Mouse (Mus musculus) CH12.LX (cell line): ENCODE data around the gene Myo10. TPM values are rescaled to one million over a fixed set of nuclear protein-coding genes. Genes with fewer than 3 reads are reported as not detected.

Source experiments
- DNase-seq: peaks from one replicate; pipeline ENCODE4 v3.0.0-alpha.2; 2013; ENCODE audit errors: extremely low read depth
- H3K27ac ChIP-seq: 2 replicates; pipeline ENCODE4 v1.5.1; 2012; ENCODE audit warnings: low read depth, mild to moderate bottlenecking, control low read depth, moderate library complexity; ENCODE audit not compliant: insufficient read depth
- H3K27me3 ChIP-seq: replicated peaks from 2 replicates; pipeline ENCODE3; 2012; ENCODE audit warnings: inconsistent platforms
- H3K36me3 ChIP-seq, 2 experiments: replicated peaks in 1 of 2; 2 replicates each; pipeline versions ENCODE3 to v1.6.1; 2012; ENCODE audit warnings: inconsistent platforms in 1 of 2, low read length in 1 of 2, mild to moderate bottlenecking in 1 of 2, mixed read lengths in 1 of 2, moderate library complexity in 1 of 2; ENCODE audit not compliant: control insufficient read depth in 1 of 2, insufficient read depth in 1 of 2
- H3K4me1 ChIP-seq, 2 experiments: 2 replicates each; pipeline ENCODE4 v1.6.1; 2012; ENCODE audit warnings: inconsistent platforms in 1 of 2, moderate library complexity in 1 of 2; ENCODE audit not compliant: insufficient read depth in 2 of 2, control insufficient read depth in 1 of 2
- H3K4me2 ChIP-seq: 2 replicates; pipeline ENCODE4 v1.6.1; 2012; ENCODE audit warnings: low read depth, mild to moderate bottlenecking, control low read depth; ENCODE audit not compliant: poor library complexity, insufficient read depth, severe bottlenecking
- H3K4me3 ChIP-seq, 3 experiments: fragments of 150-350 bp in 1 of 3; sonication (generic) in 1 of 3; replicated peaks in 1 of 3; 2 replicates each; pipeline versions ENCODE3 to v1.5.1; 2011 to 2012; ENCODE audit warnings: low read depth in 2 of 3, low read length in 2 of 3, mild to moderate bottlenecking in 2 of 3, moderate library complexity in 2 of 3, control low read depth in 1 of 3, improper control_type of control experiment in 1 of 3, inconsistent platforms in 1 of 3, mixed read lengths in 1 of 3; ENCODE audit not compliant: poor library complexity in 1 of 3
- H3K79me2 ChIP-seq: replicated peaks from 2 replicates; pipeline ENCODE4 v1.6.1; 2012; ENCODE audit warnings: mild to moderate bottlenecking, moderate library complexity; ENCODE audit not compliant: control insufficient read depth, poor library complexity, insufficient read depth, severe bottlenecking; ENCODE audit errors: extremely low read depth
- H3K9ac ChIP-seq: 2 replicates; pipeline ENCODE4 v1.6.1; 2012; ENCODE audit warnings: low read depth, mild to moderate bottlenecking, control low read depth, moderate library complexity; ENCODE audit not compliant: insufficient read depth
- H3K9me3 ChIP-seq: replicated peaks from 2 replicates; pipeline ENCODE3; 2012; ENCODE audit warnings: low read length, inconsistent platforms, mixed read lengths
- BHLHE40 ChIP-seq: IDR thresholded peaks from 2 replicates; pipeline ENCODE4 v1.6.1; 2011; ENCODE audit warnings: mild to moderate bottlenecking, low read depth, low read length, improper control_type of control experiment
- CTCF ChIP-seq, 2 experiments: IDR thresholded peaks in 1 of 2; conservative IDR thresholded peaks in 1 of 2; 2 replicates each; pipeline ENCODE4 v1.5.1; 2011 to 2012; ENCODE audit warnings: low read depth in 2 of 2, low read length in 2 of 2, improper control_type of control experiment in 1 of 2, inconsistent platforms in 1 of 2, mild to moderate bottlenecking in 1 of 2, moderate library complexity in 1 of 2
- EP300 ChIP-seq: IDR thresholded peaks from 2 replicates; pipeline ENCODE4 v1.6.1; 2011; ENCODE audit warnings: low read length, improper control_type of control experiment
- KAT2A ChIP-seq: IDR thresholded peaks from 2 replicates; pipeline ENCODE4 v1.6.1; 2012; ENCODE audit warnings: low read length, improper control_type of control experiment, inconsistent platforms; ENCODE audit not compliant: insufficient replicate concordance
- MAZ ChIP-seq: IDR thresholded peaks from 2 replicates; pipeline ENCODE4 v1.6.1; 2012; ENCODE audit warnings: low read depth, mild to moderate bottlenecking, inconsistent platforms, low read length, improper control_type of control experiment, moderate library complexity
- MXI1 ChIP-seq: IDR thresholded peaks from 2 replicates; pipeline ENCODE4 v1.6.1; 2011; ENCODE audit warnings: mild to moderate bottlenecking, low read depth, low read length, improper control_type of control experiment
- PAX5 ChIP-seq: IDR thresholded peaks from 2 replicates; pipeline ENCODE4 v1.6.1; 2012; ENCODE audit warnings: low read length, inconsistent platforms, mixed read lengths
- POLR2A ChIP-seq: IDR thresholded peaks from 2 replicates; pipeline ENCODE4 v1.6.1; 2011; ENCODE audit warnings: low read depth, mild to moderate bottlenecking, improper control_type of control experiment, low read length
- RAD21 ChIP-seq: IDR thresholded peaks from 2 replicates; pipeline ENCODE4 v1.6.1; 2011; ENCODE audit warnings: low read depth, mild to moderate bottlenecking, low read length, improper control_type of control experiment, moderate library complexity
- UBTF ChIP-seq: IDR thresholded peaks from 2 replicates; pipeline ENCODE4 v1.6.1; 2012; ENCODE audit warnings: low read depth, mild to moderate bottlenecking, inconsistent platforms, low read length, improper control_type of control experiment, moderate library complexity
- USF1 ChIP-seq: IDR thresholded peaks from 2 replicates; pipeline ENCODE4 v1.6.1; 2014; ENCODE audit warnings: low read depth, mild to moderate bottlenecking, inconsistent platforms, low read length, improper control_type of control experiment
- ZC3H11A ChIP-seq: IDR thresholded peaks from 2 replicates; pipeline ENCODE4 v1.6.1; 2012; ENCODE audit warnings: low read depth, mild to moderate bottlenecking, inconsistent platforms, low read length, improper control_type of control experiment
- dilution Hi-C: fragments of 300-500 bp; cut with MboI; formaldehyde crosslinking; loops from 2 replicates; pipeline ENCODE4 v1.14.3; 2020; ENCODE audit warnings: low sequenced_read_pairs; ENCODE audit not compliant: extremely low pct_unique_long_range_greater_than_20kb, extremely low pct_ligation_motif_present
- in situ Hi-C: fragments of 300-500 bp; cut with MboI; formaldehyde crosslinking; loops from 3 replicates; pipeline ENCODE4 v1.14.3; 2019; ENCODE audit warnings: low sequenced_read_pairs, low pct_ligation_motif_present, low pct_unique_long_range_greater_than_20kb, mixed read lengths
- polyA plus RNA-seq: library from polyadenylated mRNA; unstranded; fragments of >175 nt; gene quantifications from 2 replicates; pipeline ENCODE4 v1.2.1, GENCODE M21; 2012; ENCODE audit warnings: low read depth; ENCODE audit not compliant: insufficient read length
- total RNA-seq, 2 experiments: library from RNA; depleted of rRNA; stranded (reverse); fragments of 300-350 nt in 1 of 2; fragments of >200 nt in 1 of 2; gene quantifications; 2 replicates each; pipeline ENCODE4 v1.2.3; 2012 to 2014

The Myo10 gene
- total and polyA plus RNA-seq, 3 experiments, result 6.4 to 13.6 (median 8.6) TPM

DNA sequence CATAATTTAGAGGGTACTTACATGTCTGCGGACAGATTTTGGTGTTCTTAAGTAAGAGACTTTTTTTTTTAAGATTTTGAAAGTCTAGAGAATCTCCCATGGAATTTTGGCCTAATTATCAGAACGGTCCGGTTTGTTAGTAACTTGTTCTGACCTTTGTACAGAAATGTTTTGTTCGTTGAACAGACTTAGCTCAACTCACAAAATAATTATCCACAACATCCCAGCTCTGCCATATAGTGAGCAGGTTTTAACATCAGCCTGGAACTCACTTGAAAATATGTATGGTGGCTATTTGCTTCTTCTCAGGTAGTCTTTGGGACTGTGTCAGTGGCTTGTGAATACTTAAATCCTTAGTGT, 68.4 kb downstream of the Myo10 start:
- DNase-seq, result no peak
- Histone ChIP-seq H3K4me3 (no peak overlapping the region), H3K27me3 (no peaks in the 10 kb centered on the region), H3K9me3 (no peaks in the 10 kb centered on the region), H3K79me2 (no peaks in the 10 kb centered on the region), H3K9ac (no peak overlapping the region), H3K4me2 (no peak overlapping the region), H3K27ac (no peak overlapping the region), H3K4me1 (peaks cover 0 to 2% of the 10 kb centered on the region in 2 experiments; a peak in 1 of 4 replicates), H3K36me3 (no peaks in the 10 kb centered on the region)
- TF ChIP-seq BHLHE40 (no peak), ZC3H11A (no peak), USF1 (no peak)
- in situ Hi-C loops, result no loop called here
- dilution Hi-C loops, result no loop called here

DNA sequence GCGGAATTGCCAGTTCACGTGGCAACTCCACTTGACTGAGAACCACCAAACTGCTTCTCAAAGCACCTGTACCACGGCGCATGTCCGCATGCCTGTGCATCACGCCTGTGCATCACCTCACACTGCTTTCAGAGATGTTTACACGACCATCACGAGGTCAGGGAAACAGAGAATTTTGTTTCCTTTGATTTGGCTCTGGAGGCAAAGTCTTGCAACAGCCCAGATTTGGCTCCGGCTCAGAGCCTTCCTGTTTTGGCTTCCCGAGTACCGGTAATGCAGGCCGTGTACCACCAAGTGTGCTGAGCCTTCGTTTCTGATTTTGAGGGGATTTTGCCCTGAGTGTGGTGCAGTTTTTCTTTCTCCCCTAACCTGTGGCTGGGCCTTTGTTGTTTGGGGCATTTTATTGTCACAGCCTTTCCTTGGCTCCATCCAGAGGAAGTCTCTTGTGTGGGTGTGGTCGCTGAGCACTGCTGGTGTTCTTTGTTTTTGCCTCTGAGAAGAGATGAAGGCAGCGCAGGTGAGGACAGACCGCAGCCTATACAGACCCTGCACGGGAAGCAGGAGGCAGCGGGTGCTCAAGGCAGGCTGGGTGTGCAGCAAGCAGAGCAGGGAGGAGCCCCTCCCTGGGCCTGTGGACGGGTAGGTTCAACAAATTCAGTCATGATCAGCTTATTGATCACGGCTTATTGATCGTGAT, 70.1 kb downstream of the Myo10 start:
- Histone ChIP-seq H3K79me2 (no peaks in the 10 kb centered on the region), H3K4me1 (peaks cover 0 to 2% of the 10 kb centered on the region in 2 experiments; a peak in 1 of 4 replicates), H3K27ac (no peak overlapping the region), H3K36me3 (no peaks in the 10 kb centered on the region), H3K9ac (no peak overlapping the region), H3K9me3 (no peaks in the 10 kb centered on the region), H3K4me2 (no peak overlapping the region), H3K27me3 (no peaks in the 10 kb centered on the region), H3K4me3 (no peak overlapping the region)
- dilution Hi-C loops, result no loop called here
- in situ Hi-C loops, result no loop called here
- DNase-seq, result no peak
- no peak for TF ChIP-seq ZC3H11A
- TF ChIP-seq UBTF, result no peak
- TF ChIP-seq PAX5, result no peak
- no peak for TF ChIP-seq MAZ
- no peak for TF ChIP-seq POLR2A
- no peak for TF ChIP-seq BHLHE40
- no peak for TF ChIP-seq MXI1
- TF ChIP-seq EP300, result no peak

DNA sequence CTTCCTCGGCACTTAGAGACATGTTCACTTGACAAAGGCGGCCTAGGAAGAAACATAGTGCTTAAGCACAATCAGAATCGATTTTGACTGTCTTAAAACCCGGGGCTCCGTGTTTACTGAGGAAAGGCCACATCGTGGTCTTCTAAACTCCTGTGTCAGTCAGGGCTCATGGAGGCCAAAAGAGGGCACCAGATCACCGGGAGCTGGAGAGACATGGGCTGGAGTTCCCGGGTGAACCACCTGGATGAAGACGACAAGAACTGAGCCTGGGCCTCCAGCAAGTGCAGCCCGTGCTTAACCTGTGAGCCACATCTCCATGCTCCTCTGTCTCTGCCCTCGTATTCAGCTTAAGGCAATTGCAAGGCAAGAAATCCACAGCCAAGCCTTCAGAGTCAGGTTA, 71.4 kb downstream of the Myo10 start:
- Histone ChIP-seq H3K27me3 (no peaks in the 10 kb centered on the region), H3K9ac (no peak overlapping the region), H3K79me2 (no peaks in the 10 kb centered on the region), H3K4me3 (no peak overlapping the region), H3K4me2 (no peak overlapping the region), H3K4me1 (peaks cover 0 to 2% of the 10 kb centered on the region in 2 experiments; a peak in 2 of 4 replicates), H3K27ac (no peak overlapping the region), H3K9me3 (no peaks in the 10 kb centered on the region), H3K36me3 (no peaks in the 10 kb centered on the region)
- DNase-seq, result no peak
- TF ChIP-seq RAD21, result peak; percentile 2; the same call in 1 of the 2 replicates
- TF ChIP-seq CTCF (conservative IDR thresholded peaks at IDR 0.05 in 1 of 2, IDR thresholded peaks at IDR 0.05 in 1 of 2; ENCODE audit: low read depth in 2 of 2, low read length in 2 of 2), result peak in 1 of 2 experiments; percentile 7; a peak in 1 of 4 replicates
- TF ChIP-seq KAT2A, result no peak
- in situ Hi-C loops, result no loop called here
- dilution Hi-C loops, result no loop called here
